Mouse (Mus musculus): ENCODE data around the gene Cds2.
"Not testable (repeated sequence)": the region's sequence is repeated elsewhere in the genome, so short reads cannot be mapped to it uniquely, and the experiment has no call there.

Cds2 gene

GRCm38 (mm10) chr2:132293694-132294450, 30.9 kb downstream of the Cds2 start:
- DNase-seq, result peak; percentile 57

DNA sequence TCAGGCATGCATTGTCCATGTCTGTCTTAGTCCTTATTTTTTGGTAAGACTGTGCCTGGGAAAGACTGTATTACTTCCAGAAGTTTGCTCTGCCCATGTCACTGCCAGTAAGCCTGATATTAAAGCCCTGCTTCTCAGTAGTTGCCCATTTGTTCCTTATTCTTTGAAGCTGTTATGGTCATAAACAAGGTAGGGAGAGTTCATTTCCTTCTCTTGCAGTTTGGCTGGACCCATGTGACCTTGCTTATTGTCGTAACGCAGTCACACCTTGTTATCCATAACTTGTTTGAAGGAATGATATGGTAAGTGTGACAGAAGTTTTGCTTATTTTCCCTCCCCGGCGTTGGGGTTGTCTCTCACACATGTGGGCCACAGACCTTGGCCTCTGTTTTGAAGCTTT, 35.3 kb downstream of the Cds2 start:
- DNase-seq, result no peak

GRCm38 (mm10) chr2:132301436-132301835, 38.5 kb downstream of the Cds2 start:
- no peak for DNase-seq

GRCm38 (mm10) chr2:132305165-132305564, 42.2 kb downstream of the Cds2 start:
- DNase-seq, result no peak

DNA sequence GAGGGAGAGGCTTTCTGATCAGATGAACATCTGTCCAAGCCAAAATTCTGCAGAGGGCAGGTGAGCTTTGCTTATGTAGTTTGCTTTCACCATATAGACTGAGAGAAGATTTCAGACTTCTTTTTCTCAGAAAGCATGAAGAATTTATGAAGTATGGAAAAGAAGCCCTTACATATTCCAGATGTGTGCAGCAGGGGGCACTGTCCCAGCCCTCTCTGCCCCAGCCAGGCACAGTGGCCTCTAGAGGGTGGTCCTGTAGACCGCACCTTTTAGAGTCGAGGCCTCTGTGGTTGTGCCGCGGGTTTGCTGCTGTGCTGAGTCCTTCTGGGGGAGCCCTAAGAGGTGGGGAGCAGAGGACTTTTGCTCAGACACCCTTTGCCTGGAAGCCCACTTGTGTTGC, 43.0 kb downstream of the Cds2 start:
- peak; percentile 69 for DNase-seq

DNA sequence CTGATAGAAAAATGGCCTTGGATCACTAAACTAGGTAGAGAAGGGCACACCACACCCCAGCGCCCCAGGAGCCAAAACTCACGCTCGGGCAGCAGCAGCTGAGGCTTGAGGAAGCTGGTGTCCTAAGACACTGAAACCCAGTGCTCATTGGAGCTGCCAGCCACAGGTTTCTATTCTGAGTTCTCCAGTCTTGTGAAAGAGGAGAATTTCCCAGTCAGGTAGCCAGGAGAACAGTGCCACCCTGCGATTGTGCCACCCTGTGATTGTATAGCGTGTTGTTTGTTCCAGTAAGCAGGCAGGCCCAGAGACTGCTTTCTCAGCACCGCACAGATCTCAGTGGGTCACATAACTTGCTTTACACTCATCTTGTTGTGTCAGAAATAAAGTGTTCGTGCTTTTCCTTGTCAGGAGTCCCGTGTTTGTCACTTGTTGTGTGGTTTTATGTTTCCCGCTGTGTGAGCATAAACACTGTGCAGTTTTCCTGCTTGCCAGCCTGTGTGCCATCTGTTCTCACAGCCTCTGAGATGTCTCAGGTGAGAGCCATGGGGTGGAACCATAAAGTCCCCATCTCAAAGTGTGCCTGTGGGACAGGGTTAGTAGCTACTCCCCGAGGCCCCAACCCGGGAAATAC, 44.4 kb downstream of the Cds2 start:
- DNase-seq, result no peak

DNA sequence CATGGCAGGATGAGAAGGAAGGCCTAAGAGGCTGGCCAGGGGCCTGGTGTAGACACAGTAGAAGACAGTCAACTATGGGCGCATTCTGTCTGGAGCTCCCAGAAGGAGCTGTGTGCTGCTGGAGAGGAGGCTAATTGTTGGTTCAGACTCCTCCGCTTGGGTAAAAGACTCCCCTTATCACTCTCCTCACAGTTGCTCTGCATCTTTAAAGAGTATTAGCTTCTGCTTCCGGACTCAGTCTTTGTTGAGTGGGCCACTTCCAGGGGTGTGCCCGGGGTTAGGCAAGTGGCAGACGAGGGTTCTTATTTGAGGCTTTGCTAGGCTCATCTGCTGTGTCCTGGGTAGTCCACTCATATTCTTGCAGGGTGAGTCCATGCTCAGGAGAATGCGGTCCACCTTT, 45.9 kb downstream of the Cds2 start:
- DNase-seq, result no peak

GRCm38 (mm10) chr2:132309398-132309930, 46.5 kb downstream of the Cds2 start:
- DNase-seq, result no peak

DNA sequence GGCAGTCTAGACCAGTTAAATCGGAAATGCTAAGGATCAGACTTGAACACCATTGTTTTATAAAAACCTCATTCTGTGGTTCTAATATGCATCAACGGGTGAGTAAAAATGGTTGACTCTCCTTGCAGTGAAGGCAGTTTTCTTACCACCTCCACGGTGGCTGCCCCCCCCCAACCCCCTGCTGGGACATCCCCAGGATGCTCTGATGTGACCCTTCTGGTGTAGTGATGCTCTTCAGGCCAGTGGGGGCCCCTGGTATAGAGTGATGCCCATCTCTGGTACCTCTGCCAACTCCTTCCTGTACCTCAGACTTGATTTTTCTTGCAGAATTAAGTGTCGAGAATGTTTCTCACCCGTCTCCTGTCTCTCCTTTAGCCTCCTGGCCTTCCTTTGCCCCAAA, 49.7 kb downstream of the Cds2 start:
- DNase-seq, result no peak

GRCm38 (mm10) chr2:132313568-132313967, 50.6 kb downstream of the Cds2 start:
- no peak for DNase-seq

GRCm38 (mm10) chr2:132314057-132314456, 51.1 kb downstream of the Cds2 start:
- not testable (repeated sequence) for DNase-seq

GRCm38 (mm10) chr2:132316041-132316808, 53.3 kb downstream of the Cds2 start:
- peak; percentile 78 for DNase-seq

DNA sequence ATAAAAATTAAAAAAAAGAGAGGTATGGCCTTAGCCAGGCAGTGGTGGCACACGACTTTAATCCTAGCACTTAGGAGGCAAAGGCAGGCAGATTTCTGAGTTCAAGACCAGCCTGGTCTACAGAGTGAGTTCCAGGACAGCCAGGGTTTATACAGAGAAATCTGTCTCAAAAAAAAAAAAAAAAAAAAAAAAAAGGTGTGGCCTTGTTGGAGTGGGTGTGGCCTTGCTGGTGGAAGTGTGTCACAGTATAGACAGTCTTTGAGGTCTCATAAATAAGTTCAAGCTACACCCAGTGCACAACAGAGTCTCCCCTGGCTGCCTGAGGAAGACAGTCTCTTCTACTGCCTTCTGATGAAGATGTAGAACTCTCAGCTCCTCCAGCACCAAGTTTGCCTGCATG, 54.2 kb downstream of the Cds2 start:
- DNase-seq, result no peak

DNA sequence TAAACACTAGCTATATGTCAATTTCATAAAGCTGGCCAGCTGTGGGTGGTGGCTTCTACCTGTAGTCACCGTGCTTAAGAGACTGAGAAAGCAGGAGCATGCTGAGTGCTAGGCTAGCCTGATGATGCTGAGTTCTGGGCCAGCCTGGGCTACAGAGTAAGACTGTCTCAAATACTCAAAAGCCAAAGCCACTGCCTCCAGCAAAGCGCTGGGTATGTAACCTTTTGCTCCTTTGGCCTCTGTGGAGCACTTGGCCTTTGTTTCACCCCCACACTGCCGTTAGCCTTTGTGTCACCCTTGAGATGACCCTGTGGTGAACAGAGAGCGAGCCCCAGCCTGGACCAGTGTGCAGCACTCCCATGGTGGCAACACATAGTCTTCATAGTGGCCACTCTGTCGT, 57.6 kb downstream of the Cds2 start:
- DNase-seq, result no peak

DNA sequence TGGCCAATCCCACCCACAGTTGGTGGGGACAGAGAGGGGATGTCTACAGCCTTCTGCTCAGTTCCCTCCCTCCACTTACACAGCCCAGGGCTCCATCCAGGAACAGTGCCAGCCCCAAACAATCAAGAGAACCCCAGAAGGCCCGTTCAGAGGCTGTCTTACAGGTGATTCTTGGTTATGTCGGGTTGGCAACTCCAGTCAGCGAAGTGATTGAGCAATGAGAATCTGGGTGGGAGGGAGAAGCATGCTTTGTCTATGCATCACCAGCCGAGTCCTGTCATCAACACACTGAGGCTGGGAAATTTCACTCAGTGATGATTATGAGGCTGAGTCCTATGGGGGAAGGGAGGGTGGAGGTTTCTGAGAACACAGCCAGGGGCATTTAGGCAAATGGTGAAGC, 60.6 kb downstream of the Cds2 start:
- no peak for DNase-seq

DNA sequence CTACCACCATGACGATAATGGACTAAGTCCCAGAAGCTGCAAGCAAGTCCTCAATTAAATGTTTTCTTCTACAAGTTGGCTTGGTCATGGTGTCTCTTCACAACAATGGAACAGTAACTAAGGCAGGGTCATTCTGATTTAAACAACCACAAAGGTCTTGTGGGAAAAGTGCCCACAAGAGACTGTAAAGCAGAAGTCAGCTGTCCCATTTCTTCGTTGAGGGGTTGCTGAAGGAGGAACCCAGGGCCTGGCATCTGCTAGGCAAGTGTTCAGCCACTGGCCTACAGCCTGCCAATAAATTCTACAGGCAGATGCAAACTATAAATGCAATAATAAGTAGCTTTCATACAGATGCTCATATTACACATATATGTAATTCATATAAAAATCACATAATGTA, 74.3 kb downstream of the Cds2 start:
- DNase-seq, result no peak

GRCm38 (mm10) chr2:132340350-132340749, 77.4 kb downstream of the Cds2 start:
- DNase-seq, result no peak

DNA sequence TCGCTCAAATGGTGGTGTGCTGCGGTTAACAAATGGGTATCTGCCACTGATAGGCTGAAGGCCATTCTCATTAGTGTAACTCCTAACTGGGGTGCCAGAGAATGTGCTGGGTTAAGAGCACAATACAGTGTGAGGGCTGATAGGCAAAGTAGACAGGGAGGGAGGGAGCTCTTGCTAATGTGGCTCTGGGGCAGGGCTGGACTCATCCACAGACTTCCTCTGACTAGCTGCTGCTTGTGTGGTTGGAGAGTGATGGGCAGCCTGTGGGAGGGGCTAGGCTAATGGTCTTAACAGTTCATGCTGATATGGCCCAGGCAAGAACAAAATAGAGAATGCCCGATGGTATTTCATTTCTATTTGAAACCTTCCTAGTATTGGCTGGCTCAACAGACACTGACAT, 78.3 kb downstream of the Cds2 start:
- DNase-seq, result no peak

- no peak for DNase-seq
Observed at GRCm38 (mm10) chr2:132343846-132344245, 80.9 kb downstream of the Cds2 start.

All from thymus, postnatal 4 days (tissue).